Mouse (Mus musculus) lung, embryonic 14.5 days (tissue): Measurements from ENCODE around the gene Senp6. TPM values are rescaled to one million over a fixed set of nuclear protein-coding genes. Genes with fewer than 3 reads are reported as not detected.

Experiments
- ATAC-seq: fragments of 200-750 bp; cut with Nextera tagmentation; 2 replicates; pipeline ENCODE4 v1.8.0; 2017; ENCODE audit warnings: mild to moderate bottlenecking, moderate TSS enrichment, moderate library complexity; ENCODE audit not compliant: insufficient read depth
- DNase-seq: peaks from one replicate; pipeline ENCODE4 v3.0.0-alpha.2; 2015
- H3K27ac ChIP-seq: fragments of 300-500 bp; sonication (generic); 2 replicates; pipeline ENCODE4 v1.5.1; 2014; ENCODE audit warnings: low read depth, mild to moderate bottlenecking, moderate library complexity
- H3K27me3 ChIP-seq: fragments of 300-500 bp; sonication (generic); 2 replicates; pipeline ENCODE4 v1.6.1; 2014; ENCODE audit warnings: low read length, control low read depth; ENCODE audit not compliant: insufficient read depth
- H3K36me3 ChIP-seq: fragments of 300-500 bp; sonication (generic); 2 replicates; pipeline ENCODE4 v1.6.1; 2014; ENCODE audit warnings: control low read depth; ENCODE audit not compliant: insufficient read depth
- H3K4me1 ChIP-seq: fragments of 300-500 bp; sonication (generic); 2 replicates; pipeline ENCODE4 v1.6.1; 2014; ENCODE audit warnings: antibody characterized with exemption, control low read depth; ENCODE audit not compliant: insufficient read depth
- H3K4me2 ChIP-seq: fragments of 300-500 bp; sonication (generic); 2 replicates; pipeline ENCODE4 v1.6.1; 2014; ENCODE audit warnings: mild to moderate bottlenecking
- H3K4me3 ChIP-seq: fragments of 300-500 bp; sonication (generic); 2 replicates; pipeline ENCODE4 v1.5.1; 2014; ENCODE audit warnings: low read depth, low read length
- H3K9ac ChIP-seq: fragments of 300-500 bp; sonication (generic); 2 replicates; pipeline ENCODE4 v1.6.1; 2014
- H3K9me3 ChIP-seq: fragments of 300-500 bp; sonication (generic); 2 replicates; pipeline ENCODE4 v1.6.1; 2016; ENCODE audit warnings: low read depth, low read length, control low read depth
- CTCF ChIP-seq: IDR thresholded peaks from 2 replicates; pipeline ENCODE4 v1.5.1; 2016; ENCODE audit warnings: antibody characterized with exemption, low read depth
- WGBS: fragments of 180-500 bp; shearing (Covaris S2); extraction: QIAGEN DNeasy Blood & Tissue Kit; methylation state at CpG from one replicate; pipeline ENCODE4 v1.1.7; 2014; 5-methylcytosine and 5-hydroxymethylcytosine counted together
- polyA plus RNA-seq: library from polyadenylated mRNA; unstranded; fragments of >200 nt; fragmentation: Nextera tagmentation; extraction: Ambion mirVana; gene quantifications from 2 replicates; pipeline ENCODE4 v1.2.1, GENCODE M21; 2014

Gene Senp6
- polyA plus RNA-seq, 1 experiment from 2014 or later: 76.0 TPM

GRCm38 (mm10) chr9:80067221-80068027 is 721 bp downstream of the Senp6 start:
- Histone ChIP-seq H3K9me3 (0 out of 2 replicates have a peak, but pooled peaks cover 9% of the 10 kb centered on the region), H3K36me3 (no peaks in the 10 kb centered on the region), H3K4me3 (peak overlapping the region; percentile 95), H3K9ac (peak overlapping the region; percentile 100), H3K4me1 (peaks cover 12% of the 10 kb centered on the region), H3K27me3 (no peaks in the 10 kb centered on the region), H3K27ac (peak overlapping the region; percentile 100), H3K4me2 (peak overlapping the region; percentile 66)
- DNase-seq: peak; percentile 76
- peak; percentile 5; the same call in 1 of the 2 replicates for TF ChIP-seq CTCF
- peak; percentile 81 for ATAC-seq
- WGBS: under 1% methylated on average over 90 of the region's 93 CpGs

- no peaks in the 10 kb centered on the region for H3K36me3 ChIP-seq
- peak overlapping the region; percentile 66 for H3K4me2 ChIP-seq
- peak; percentile 34 for DNase-seq
- peaks cover 15% of the 10 kb centered on the region for H3K4me1 ChIP-seq
- peak overlapping the region; percentile 100 for H3K9ac ChIP-seq
- peak overlapping the region; percentile 95 for H3K4me3 ChIP-seq
- H3K27me3 ChIP-seq: no peaks in the 10 kb centered on the region
- H3K27ac ChIP-seq: peak overlapping the region; percentile 100
- no peak for ATAC-seq
- no peak for TF ChIP-seq CTCF
- 0 out of 2 replicates have a peak, but pooled peaks cover 9% of the 10 kb centered on the region for H3K9me3 ChIP-seq
- under 1% methylated on average over 18 of the region's 18 CpGs for WGBS
Measured at GRCm38 (mm10) chr9:80068028-80068515, 1.4 kb downstream of the Senp6 start.

GRCm38 (mm10) chr9:80068735-80069315 is 2.1 kb downstream of the Senp6 start:
- Histone ChIP-seq H3K36me3 (no peaks in the 10 kb centered on the region), H3K9me3 (0 out of 2 replicates have a peak, but pooled peaks cover 9% of the 10 kb centered on the region), H3K9ac (peak overlapping the region; percentile 100), H3K4me1 (peaks cover 16% of the 10 kb centered on the region), H3K4me2 (peak overlapping the region; percentile 66), H3K4me3 (peak overlapping the region; percentile 95), H3K27me3 (no peaks in the 10 kb centered on the region), H3K27ac (no peak overlapping the region)
- no peak for TF ChIP-seq CTCF
- no peak for ATAC-seq
- peak; percentile 30 for DNase-seq
- WGBS: 26% methylated on average over 11 of the region's 11 CpGs

GRCm38 (mm10) chr9:80070026-80070425 is 3.3 kb downstream of the Senp6 start:
- H3K27me3 ChIP-seq: no peaks in the 10 kb centered on the region
- peaks cover 21% of the 10 kb centered on the region for H3K4me1 ChIP-seq
- 0 out of 2 replicates have a peak, but pooled peaks cover 4% of the 10 kb centered on the region for H3K9me3 ChIP-seq
- no peak overlapping the region for H3K9ac ChIP-seq
- no peak overlapping the region for H3K4me3 ChIP-seq
- no peak for ATAC-seq
- no peak for TF ChIP-seq CTCF
- WGBS: 74% methylated on average over 3 of the region's 3 CpGs
- H3K27ac ChIP-seq: no peak overlapping the region
- H3K4me2 ChIP-seq: no peak overlapping the region
- DNase-seq: no peak
- H3K36me3 ChIP-seq: no peaks in the 10 kb centered on the region

GRCm38 (mm10) chr9:80071616-80072015 is 4.9 kb downstream of the Senp6 start:
- no peak for TF ChIP-seq CTCF
- no peak overlapping the region for H3K4me2 ChIP-seq
- H3K4me1 ChIP-seq: peaks cover 21% of the 10 kb centered on the region
- ATAC-seq (no peak), DNase-seq (no peak)
- no peaks in the 10 kb centered on the region for H3K36me3 ChIP-seq
- no peaks in the 10 kb centered on the region for H3K9me3 ChIP-seq
- no peak overlapping the region for H3K4me3 ChIP-seq
- WGBS: 45% methylated on average over 3 of the region's 3 CpGs
- no peaks in the 10 kb centered on the region for H3K27me3 ChIP-seq
- H3K27ac ChIP-seq: no peak overlapping the region
- H3K9ac ChIP-seq: no peak overlapping the region

- ATAC-seq: no peak
- no peak overlapping the region for H3K4me2 ChIP-seq
Measured at GRCm38 (mm10) chr9:80074067-80074466, 7.4 kb downstream of the Senp6 start.

GRCm38 (mm10) chr9:80074949-80075348 is 8.2 kb downstream of the Senp6 start:
- no peaks in the 10 kb centered on the region for H3K9me3 ChIP-seq
- ATAC-seq: no peak
- H3K27ac ChIP-seq: no peak overlapping the region
- H3K4me3 ChIP-seq: no peak overlapping the region
- TF ChIP-seq CTCF: peak; percentile 45
- no peaks in the 10 kb centered on the region for H3K36me3 ChIP-seq
- no peak overlapping the region for H3K4me2 ChIP-seq
- no peak overlapping the region for H3K9ac ChIP-seq
- H3K4me1 ChIP-seq: peaks cover 13% of the 10 kb centered on the region
- no peaks in the 10 kb centered on the region for H3K27me3 ChIP-seq
- DNase-seq: peak; percentile 35

More at GRCm38 (mm10) chr9:80074067-80074466, 7.4 kb downstream of the Senp6 start:
- Histone ChIP-seq H3K4me1 (peaks cover 19% of the 10 kb centered on the region), H3K9ac (no peak overlapping the region), H3K36me3 (no peaks in the 10 kb centered on the region), H3K9me3 (no peaks in the 10 kb centered on the region), H3K4me3 (no peak overlapping the region), H3K27ac (peak overlapping the region; percentile 42; the same call in 1 of the 2 replicates), H3K27me3 (no peaks in the 10 kb centered on the region)
- WGBS: 73% methylated on average over 1 of the region's 1 CpGs
- no peak for TF ChIP-seq CTCF
- DNase-seq: no peak
